Mouse (Mus musculus) layer of hippocampus, postnatal 25 days (tissue): ENCODE measurements around the gene Mogat2. TPM values are rescaled to one million over a fixed set of nuclear protein-coding genes. Genes with fewer than 3 reads are reported as not detected.

ENCODE experiments used
- DNase-seq, 2 experiments: peaks; one replicate each; pipeline ENCODE4 v3.0.0; 2022; ENCODE audit warnings: mixed read lengths in 2 of 2, low spot score in 1 of 2; ENCODE audit errors: extremely low spot score in 1 of 2
- total RNA-seq, 2 experiments: library from RNA; stranded (reverse); gene quantifications; 2 replicates each; pipeline ENCODE4 v1.2.3; 2021

Gene Mogat2
- total RNA-seq, 2 experiments from 2014 or later = not detected

DNA sequence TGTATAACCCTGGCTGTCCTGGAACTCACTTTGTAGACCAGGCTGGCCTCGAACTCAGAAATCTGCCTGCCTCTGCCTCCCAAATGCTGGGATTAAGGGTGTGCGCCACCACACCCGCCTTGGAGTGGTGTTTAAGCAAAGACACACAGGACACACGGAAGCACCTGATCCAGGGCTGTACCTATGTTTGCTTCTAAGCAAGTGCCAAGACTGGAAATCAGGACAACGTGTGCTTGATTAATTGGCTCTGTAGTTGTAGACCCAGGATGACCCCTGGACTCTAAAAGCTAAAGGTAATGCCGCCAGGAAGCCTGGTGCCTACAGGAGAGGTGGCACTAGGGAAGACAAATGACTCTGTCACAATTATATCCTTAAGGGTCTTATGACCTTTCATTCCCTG lies 67.9 kb downstream of the Mogat2 start:
- no peak for DNase-seq

GRCm38 (mm10) chr7:99169717-99170403 lies 68.6 kb downstream of the Mogat2 start:
- no peak for DNase-seq

Other genes with a start within 250 kb of the Mogat2 start
- gene Uvrag, start 97.5 kb downstream of the Mogat2 start, total RNA-seq = 10 to 100 TPM; 38.6 to 43.1 TPM
- gene Dgat2, start 55.9 kb downstream of the Mogat2 start, total RNA-seq = 100 to 1,000 TPM; 100 to 121 TPM
- 100 to 1,000 TPM; 102 to 107 TPM for gene Map6, start 28.8 kb upstream of the Mogat2 start, total RNA-seq
- 10 to 100 TPM; 29.1 to 30.3 TPM for gene Serpinh1, start 114.6 kb upstream of the Mogat2 start, total RNA-seq
- 10 to 100 TPM; 20.3 to 26.2 TPM for gene Gdpd5, start 142.8 kb upstream of the Mogat2 start, total RNA-seq
- gene Klhl35, start 227.4 kb upstream of the Mogat2 start, total RNA-seq = 1 to 10 TPM; 2.2 to 3.5 TPM
- 100 to 1,000 TPM; 250 to 278 TPM for gene Rps3, start 245.1 kb upstream of the Mogat2 start, total RNA-seq